Mouse (Mus musculus): ENCODE measurements around the gene Dnajb5. TPM values are rescaled to one million over a fixed set of nuclear protein-coding genes. Genes with fewer than 3 reads are reported as not detected.

The Dnajb5 gene
- polyA plus RNA-seq, 1 experiment from 2014 or later = 12.2 TPM

DNA sequence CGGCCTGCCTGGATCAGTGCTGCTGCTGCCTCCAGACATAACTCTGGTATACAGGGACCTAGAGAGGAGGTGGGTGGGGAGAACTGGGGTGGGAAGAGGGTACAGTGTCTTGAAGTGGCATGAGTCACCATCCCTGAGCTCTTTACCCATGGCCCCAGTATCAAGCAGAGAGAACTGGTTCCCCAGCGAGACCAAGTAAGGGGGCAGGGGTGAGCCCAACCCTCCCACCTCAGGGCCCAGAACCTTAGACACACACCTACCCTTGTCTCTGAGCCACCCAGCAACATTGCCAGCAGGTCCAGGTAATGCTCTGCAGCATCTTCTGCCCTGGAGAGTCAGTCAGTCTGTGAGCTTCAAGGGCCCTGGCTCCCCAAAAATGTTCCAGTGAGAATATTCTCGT lies 55.3 kb downstream of the Dnajb5 start:
- peaks cover 10% of the 10 kb centered on the region for H3K4me1 ChIP-seq
- H3K27ac ChIP-seq (replicated peaks) = no peak overlapping the region

DNA sequence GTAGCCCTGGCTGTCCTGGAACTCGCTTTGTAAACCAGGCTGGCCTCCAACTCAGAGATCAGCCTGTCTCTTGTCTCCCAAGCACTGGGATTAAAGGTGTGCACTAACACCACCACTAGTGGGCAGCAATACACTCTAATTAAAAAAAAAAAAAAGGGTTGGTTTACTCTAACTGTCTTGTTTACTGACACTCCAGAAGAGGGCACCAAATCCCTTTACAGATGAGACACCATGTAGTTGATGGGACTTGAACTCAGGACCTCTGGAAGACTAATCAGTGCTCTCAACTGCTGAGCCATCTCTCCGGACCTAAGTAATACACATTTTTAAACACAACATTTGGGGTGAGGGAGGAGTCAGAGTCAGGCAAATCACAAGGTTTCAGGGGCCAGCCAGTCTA lies 56.2 kb downstream of the Dnajb5 start:
- Histone ChIP-seq H3K9me3 (no peaks in the 10 kb centered on the region), H3K4me3 (no peak overlapping the region), H3K27me3 (replicated peaks) (no peaks in the 10 kb centered on the region), H3K4me1 (peaks cover 12% of the 10 kb centered on the region), H3K4me2 (no peak overlapping the region), H3K9ac (no peak overlapping the region), H3K27ac (replicated peaks) (no peak overlapping the region), H3K36me3 (peaks cover 18% of the 10 kb centered on the region; the same call in 1 of the 2 replicates)
- 64% methylated on average over 2 of the region's 2 CpGs for WGBS
- ATAC-seq (ENCODE audit: extremely low read depth, insufficient number of reproducible peaks, low FRiP score, low TSS enrichment) = no peak

More for the DNA sequence above, 55.3 kb downstream of the Dnajb5 start:
- H3K36me3 ChIP-seq = peaks cover 18% of the 10 kb centered on the region; the same call in 1 of the 2 replicates
- 85% methylated on average over 3 of the region's 3 CpGs for WGBS
- no peaks in the 10 kb centered on the region for H3K27me3 ChIP-seq (replicated peaks)
- no peak overlapping the region for H3K4me3 ChIP-seq
- no peaks in the 10 kb centered on the region for H3K9me3 ChIP-seq
- no peak overlapping the region for H3K9ac ChIP-seq
- H3K4me2 ChIP-seq = no peak overlapping the region
- ATAC-seq (ENCODE audit: extremely low read depth, insufficient number of reproducible peaks, low FRiP score, low TSS enrichment) = no peak

Other genes starting within 250 kb of the Dnajb5 start
- 0.25 TPM in 1 of 2 replicates, not detected in the other for gene 4930578G10Rik, start 214.3 kb upstream of the Dnajb5 start, polyA plus RNA-seq (2015; fragmentation: Nextera tagmentation; extraction: Ambion mirVana)
- not detected in 2 replicates for gene Ccl19, start 193.2 kb upstream of the Dnajb5 start, polyA plus RNA-seq (2015; fragmentation: Nextera tagmentation; extraction: Ambion mirVana)
- 11.9 and 25.4 TPM in 2 replicates for gene Ccl21a, start 175.8 kb upstream of the Dnajb5 start, polyA plus RNA-seq (2015; fragmentation: Nextera tagmentation; extraction: Ambion mirVana)
- gene Fam205a1, start 95.9 kb upstream of the Dnajb5 start, polyA plus RNA-seq (2015; fragmentation: Nextera tagmentation; extraction: Ambion mirVana) = 0.05 TPM in 1 of 2 replicates, not detected in the other
- gene Gm12394, start 93.0 kb upstream of the Dnajb5 start, polyA plus RNA-seq (2015; fragmentation: Nextera tagmentation; extraction: Ambion mirVana) = 0.06 and 0.13 TPM in 2 replicates
- gene Fam205c, start 75.6 kb upstream of the Dnajb5 start, polyA plus RNA-seq (2015; fragmentation: Nextera tagmentation; extraction: Ambion mirVana) = 0.20 and 0.23 TPM in 2 replicates
- gene Phf24, start 33.2 kb upstream of the Dnajb5 start, polyA plus RNA-seq (2015; fragmentation: Nextera tagmentation; extraction: Ambion mirVana) = 3.7 and 4.0 TPM in 2 replicates
- 0.51 and 0.57 TPM in 2 replicates for gene 1700022I11Rik, start 19.8 kb downstream of the Dnajb5 start, polyA plus RNA-seq (2015; fragmentation: Nextera tagmentation; extraction: Ambion mirVana)
- gene Vcp, start 50.7 kb downstream of the Dnajb5 start, polyA plus RNA-seq (2015; fragmentation: Nextera tagmentation; extraction: Ambion mirVana) = 459 and 479 TPM in 2 replicates
- 10.8 and 11.0 TPM in 2 replicates for gene Fancg, start 60.7 kb downstream of the Dnajb5 start, polyA plus RNA-seq (2015; fragmentation: Nextera tagmentation; extraction: Ambion mirVana)
- gene Pigo, start 76.0 kb downstream of the Dnajb5 start, polyA plus RNA-seq (2015; fragmentation: Nextera tagmentation; extraction: Ambion mirVana) = 12.7 and 13.8 TPM in 2 replicates
- gene Stoml2, start 81.9 kb downstream of the Dnajb5 start, polyA plus RNA-seq (2015; fragmentation: Nextera tagmentation; extraction: Ambion mirVana) = 211 and 238 TPM in 2 replicates
- gene Fam214b, start 96.4 kb downstream of the Dnajb5 start, polyA plus RNA-seq (2015; fragmentation: Nextera tagmentation; extraction: Ambion mirVana) = 14.8 and 15.5 TPM in 2 replicates
- gene Unc13b, start 109.1 kb downstream of the Dnajb5 start, polyA plus RNA-seq (2015; fragmentation: Nextera tagmentation; extraction: Ambion mirVana) = 9.7 and 10.2 TPM in 2 replicates